Mouse (Mus musculus) heart, embryonic 12.5 days (tissue): ENCODE measurements around the gene Uroc1. TPM values are rescaled to one million over a fixed set of nuclear protein-coding genes. Genes with fewer than 3 reads are reported as not detected.

ENCODE experiments used
- ATAC-seq: fragments of 200-750 bp; cut with Nextera tagmentation; 2 replicates; pipeline ENCODE4 v1.8.0; 2017; ENCODE audit warnings: moderate TSS enrichment, moderate library complexity; ENCODE audit not compliant: insufficient number of reproducible peaks, low FRiP score
- H3K27ac ChIP-seq: fragments of 300-500 bp; sonication (generic); 2 replicates; pipeline ENCODE4 v1.5.1; 2016; ENCODE audit warnings: mild to moderate bottlenecking, moderate library complexity; ENCODE audit not compliant: poor library complexity, severe bottlenecking
- H3K27me3 ChIP-seq: fragments of 300-500 bp; sonication (generic); replicated peaks from 2 replicates; pipeline ENCODE4 v1.6.1; 2016; ENCODE audit warnings: mild to moderate bottlenecking, moderate library complexity
- H3K36me3 ChIP-seq: fragments of 300-500 bp; sonication (generic); 2 replicates; pipeline ENCODE4 v1.6.1; 2016; ENCODE audit warnings: mild to moderate bottlenecking, moderate library complexity
- H3K4me1 ChIP-seq: fragments of 300-500 bp; sonication (generic); replicated peaks from 2 replicates; pipeline ENCODE4 v1.6.1; 2016; ENCODE audit warnings: mild to moderate bottlenecking
- H3K4me2 ChIP-seq: fragments of 300-500 bp; sonication (generic); 2 replicates; pipeline ENCODE4 v1.6.1; 2016; ENCODE audit warnings: mild to moderate bottlenecking, moderate library complexity
- H3K4me3 ChIP-seq: fragments of 300-500 bp; sonication (generic); 2 replicates; pipeline ENCODE4 v1.5.1; 2016; ENCODE audit warnings: mild to moderate bottlenecking
- H3K9ac ChIP-seq: fragments of 300-500 bp; sonication (generic); 2 replicates; pipeline ENCODE4 v1.6.1; 2016; ENCODE audit warnings: mild to moderate bottlenecking, moderate library complexity
- H3K9me3 ChIP-seq: fragments of 300-500 bp; sonication (generic); replicated peaks from 2 replicates; pipeline ENCODE4 v1.6.1; 2016; ENCODE audit warnings: mild to moderate bottlenecking, moderate library complexity
- WGBS: fragments of 180-500 bp; shearing (Covaris S2); methylation state at CpG from one replicate; pipeline ENCODE4 v1.1.7; 2016; 5-methylcytosine and 5-hydroxymethylcytosine counted together
- polyA plus RNA-seq: library from polyadenylated mRNA; unstranded; fragments of >200 nt; fragmentation: Nextera tagmentation; extraction: Ambion mirVana; gene quantifications from 2 replicates; pipeline ENCODE4 v1.2.1, GENCODE M21; 2016

Uroc1 gene
- polyA plus RNA-seq, 1 experiment from 2014 or later = not detected

GRCm38 (mm10) chr6:90320429-90320828 lies 12.7 kb upstream of the Uroc1 start:
- 0 out of 2 replicates have a peak, but pooled peaks cover 7% of the 10 kb centered on the region for H3K9me3 ChIP-seq
- no peak for ATAC-seq
- no peaks in the 10 kb centered on the region for H3K36me3 ChIP-seq
- no peak overlapping the region for H3K9ac ChIP-seq
- no peak overlapping the region for H3K4me2 ChIP-seq
- H3K4me3 ChIP-seq = no peak overlapping the region
- peaks cover 5% of the 10 kb centered on the region; the same call in 1 of the 2 replicates for H3K4me1 ChIP-seq
- 72% methylated on average over 5 of the region's 5 CpGs for WGBS
- peaks cover 21% of the 10 kb centered on the region for H3K27me3 ChIP-seq
- no peak overlapping the region for H3K27ac ChIP-seq

GRCm38 (mm10) chr6:90321811-90322210 lies 11.3 kb upstream of the Uroc1 start:
- H3K9ac ChIP-seq = no peak overlapping the region
- peaks cover 5% of the 10 kb centered on the region; the same call in 1 of the 2 replicates for H3K4me1 ChIP-seq
- H3K4me2 ChIP-seq = no peak overlapping the region
- H3K27me3 ChIP-seq = peaks cover 28% of the 10 kb centered on the region
- WGBS = 36% methylated on average over 4 of the region's 4 CpGs
- ATAC-seq = no peak
- H3K27ac ChIP-seq = no peak overlapping the region
- no peak overlapping the region for H3K4me3 ChIP-seq
- no peaks in the 10 kb centered on the region for H3K36me3 ChIP-seq
- H3K9me3 ChIP-seq = no peaks in the 10 kb centered on the region

- H3K27me3 ChIP-seq = peaks cover 28% of the 10 kb centered on the region
- H3K27ac ChIP-seq = no peak overlapping the region
- no peaks in the 10 kb centered on the region for H3K9me3 ChIP-seq
- no peak overlapping the region for H3K4me2 ChIP-seq
- no peak overlapping the region for H3K4me3 ChIP-seq
- H3K9ac ChIP-seq = no peak overlapping the region
- no peak for ATAC-seq
- 67% methylated on average over 3 of the region's 3 CpGs for WGBS
- H3K4me1 ChIP-seq = peaks cover 5% of the 10 kb centered on the region; the same call in 1 of the 2 replicates
- H3K36me3 ChIP-seq = no peaks in the 10 kb centered on the region
Measured at GRCm38 (mm10) chr6:90324026-90324425, 9.1 kb upstream of the Uroc1 start.

- ATAC-seq = no peak
- Histone ChIP-seq H3K27ac (no peak overlapping the region), H3K27me3 (peaks cover 28% of the 10 kb centered on the region), H3K9ac (no peak overlapping the region), H3K4me2 (peak overlapping the region; percentile 67), H3K36me3 (no peaks in the 10 kb centered on the region), H3K4me3 (no peak overlapping the region), H3K9me3 (no peaks in the 10 kb centered on the region), H3K4me1 (peaks cover 5% of the 10 kb centered on the region; the same call in 1 of the 2 replicates)
- 49% methylated on average over 3 of the region's 3 CpGs for WGBS
Measured at GRCm38 (mm10) chr6:90324463-90324862, 8.6 kb upstream of the Uroc1 start.

- Histone ChIP-seq H3K9ac (peak within 1 kb of the TSS; percentile 50; the same call in 1 of the 2 replicates), H3K27ac (no peak within 1 kb of the TSS), H3K4me3 (peak within 1 kb of the TSS; percentile 29), H3K4me2 (peak within 1 kb of the TSS; percentile 67), H3K36me3 (no peaks in the 10 kb centered on the region), H3K9me3 (no peaks in the 10 kb centered on the region), H3K4me1 (peaks cover 5% of the 10 kb centered on the region; the same call in 1 of the 2 replicates), H3K27me3 (peaks cover 28% of the 10 kb centered on the region)
- no peak for ATAC-seq
- 3% methylated on average over 22 of the region's 22 CpGs for WGBS
Measured at GRCm38 (mm10) chr6:90324991-90325390, 8.1 kb upstream of the Uroc1 start, which contains the start of gene Chst13. Chst13 (minus strand) TSS chr6:90325185.

- Histone ChIP-seq H3K9me3 (no peaks in the 10 kb centered on the region), H3K36me3 (no peaks in the 10 kb centered on the region), H3K4me2 (no peak overlapping the region), H3K4me3 (no peak overlapping the region), H3K4me1 (peaks cover 5% of the 10 kb centered on the region; the same call in 1 of the 2 replicates), H3K27me3 (peaks cover 28% of the 10 kb centered on the region), H3K9ac (no peak overlapping the region), H3K27ac (no peak overlapping the region)
- 16% methylated on average over 6 of the region's 6 CpGs for WGBS
- no peak for ATAC-seq
Measured at GRCm38 (mm10) chr6:90327670-90328069, 5.4 kb upstream of the Uroc1 start.

GRCm38 (mm10) chr6:90329953-90330352 lies 3.1 kb upstream of the Uroc1 start:
- Histone ChIP-seq H3K9me3 (no peaks in the 10 kb centered on the region), H3K4me2 (no peak overlapping the region), H3K27me3 (peaks cover 11% of the 10 kb centered on the region), H3K4me1 (peaks cover 4% of the 10 kb centered on the region; the same call in 1 of the 2 replicates), H3K9ac (no peak overlapping the region), H3K27ac (no peak overlapping the region), H3K4me3 (no peak overlapping the region), H3K36me3 (no peaks in the 10 kb centered on the region)
- ATAC-seq = no peak
- 26% methylated on average over 1 of the region's 1 CpGs for WGBS

- no peak overlapping the region for H3K9ac ChIP-seq
- H3K9me3 ChIP-seq = no peaks in the 10 kb centered on the region
- H3K4me2 ChIP-seq = no peak overlapping the region
- 0 out of 2 replicates have a peak, but pooled peaks cover 3% of the 10 kb centered on the region for H3K27me3 ChIP-seq
- no peaks in the 10 kb centered on the region for H3K4me1 ChIP-seq
- H3K4me3 ChIP-seq = no peak overlapping the region
- ATAC-seq = no peak
- no peaks in the 10 kb centered on the region for H3K36me3 ChIP-seq
- WGBS = 77% methylated on average over 3 of the region's 3 CpGs
- H3K27ac ChIP-seq = no peak overlapping the region
Measured at GRCm38 (mm10) chr6:90334244-90334643, 1.2 kb downstream of the Uroc1 start.

GRCm38 (mm10) chr6:90342343-90342742 lies 9.3 kb downstream of the Uroc1 start:
- Histone ChIP-seq H3K4me2 (no peak overlapping the region), H3K36me3 (no peaks in the 10 kb centered on the region), H3K4me3 (no peak overlapping the region), H3K27me3 (peaks cover 7% of the 10 kb centered on the region), H3K9me3 (no peaks in the 10 kb centered on the region), H3K27ac (no peak overlapping the region), H3K4me1 (no peaks in the 10 kb centered on the region), H3K9ac (no peak overlapping the region)
- WGBS = 69% methylated on average over 2 of the region's 2 CpGs
- ATAC-seq = no peak

GRCm38 (mm10) chr6:90347183-90347582 lies 14.1 kb downstream of the Uroc1 start:
- no peak for ATAC-seq
- WGBS = 75% methylated on average over 4 of the region's 4 CpGs
- H3K27me3 ChIP-seq = peaks cover 7% of the 10 kb centered on the region
- no peaks in the 10 kb centered on the region for H3K36me3 ChIP-seq
- no peaks in the 10 kb centered on the region for H3K9me3 ChIP-seq
- no peak overlapping the region for H3K4me2 ChIP-seq
- no peak overlapping the region for H3K4me3 ChIP-seq
- H3K9ac ChIP-seq = no peak overlapping the region
- no peaks in the 10 kb centered on the region for H3K4me1 ChIP-seq
- no peak overlapping the region for H3K27ac ChIP-seq

- no peak for ATAC-seq
- Histone ChIP-seq H3K36me3 (no peaks in the 10 kb centered on the region), H3K4me3 (no peak overlapping the region), H3K4me2 (no peak overlapping the region), H3K27ac (no peak overlapping the region), H3K9me3 (no peaks in the 10 kb centered on the region), H3K4me1 (no peaks in the 10 kb centered on the region), H3K9ac (no peak overlapping the region), H3K27me3 (peaks cover 5% of the 10 kb centered on the region)
- 70% methylated on average over 4 of the region's 4 CpGs for WGBS
Measured at GRCm38 (mm10) chr6:90348500-90348899, 15.4 kb downstream of the Uroc1 start.

- H3K4me2 ChIP-seq = no peak overlapping the region
- no peaks in the 10 kb centered on the region for H3K4me1 ChIP-seq
- ATAC-seq = no peak
- H3K9me3 ChIP-seq = no peaks in the 10 kb centered on the region
- no peaks in the 10 kb centered on the region for H3K36me3 ChIP-seq
- no peak overlapping the region for H3K9ac ChIP-seq
- no peaks in the 10 kb centered on the region; the same call in 1 of the 2 replicates for H3K27me3 ChIP-seq
- WGBS = 59% methylated on average over 2 of the region's 2 CpGs
- H3K4me3 ChIP-seq = no peak overlapping the region
- no peak overlapping the region for H3K27ac ChIP-seq
Measured at GRCm38 (mm10) chr6:90350011-90350410, 16.9 kb downstream of the Uroc1 start.
